Mouse (Mus musculus): Measurements from ENCODE around the gene Yars2. TPM values are rescaled to one million over a fixed set of nuclear protein-coding genes. Genes with fewer than 3 reads are reported as not detected.
"Not testable (repeated sequence)": the region's sequence is repeated elsewhere in the genome, so short reads cannot be mapped to it uniquely, and the experiment has no call there.

Gene Yars2
- polyA plus RNA-seq, 1 experiment from 2014 or later = 41.0 TPM

DNA sequence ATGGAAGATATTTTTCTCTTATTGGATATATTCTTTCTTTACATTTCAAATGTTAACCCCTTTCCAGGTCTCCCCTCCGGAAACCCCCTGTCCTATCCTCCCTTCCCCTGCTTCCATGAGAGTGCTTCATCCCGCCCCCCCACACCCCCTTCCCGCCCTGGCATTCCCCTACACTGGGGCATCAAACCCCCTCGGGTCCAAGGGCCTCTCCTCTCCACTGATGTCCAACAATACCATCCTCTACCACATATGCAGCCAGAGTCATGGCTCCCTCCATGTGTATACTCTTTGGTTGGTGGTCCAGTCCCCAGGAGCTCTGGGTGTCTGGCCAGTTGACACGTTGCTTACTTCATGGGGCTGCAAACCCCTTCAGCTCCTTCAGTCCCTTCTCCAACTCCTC, 8.6 kb downstream of the Yars2 start:
- DNase-seq (ENCODE audit: low spot score) = no peak
- Histone ChIP-seq H3K36me3 (replicated peaks) (peaks cover 90% of the 10 kb centered on the region), H3K4me3 (no peak overlapping the region), H3K27ac (replicated peaks) (no peak overlapping the region), H3K9me3 (no peaks in the 10 kb centered on the region), H3K4me1 (no peaks in the 10 kb centered on the region), H3K27me3 (replicated peaks; ENCODE audit: low read depth, poor library complexity, severe bottlenecking) (no peaks in the 10 kb centered on the region)
- WGBS = 88% methylated on average over 5 of the region's 5 CpGs

DNA sequence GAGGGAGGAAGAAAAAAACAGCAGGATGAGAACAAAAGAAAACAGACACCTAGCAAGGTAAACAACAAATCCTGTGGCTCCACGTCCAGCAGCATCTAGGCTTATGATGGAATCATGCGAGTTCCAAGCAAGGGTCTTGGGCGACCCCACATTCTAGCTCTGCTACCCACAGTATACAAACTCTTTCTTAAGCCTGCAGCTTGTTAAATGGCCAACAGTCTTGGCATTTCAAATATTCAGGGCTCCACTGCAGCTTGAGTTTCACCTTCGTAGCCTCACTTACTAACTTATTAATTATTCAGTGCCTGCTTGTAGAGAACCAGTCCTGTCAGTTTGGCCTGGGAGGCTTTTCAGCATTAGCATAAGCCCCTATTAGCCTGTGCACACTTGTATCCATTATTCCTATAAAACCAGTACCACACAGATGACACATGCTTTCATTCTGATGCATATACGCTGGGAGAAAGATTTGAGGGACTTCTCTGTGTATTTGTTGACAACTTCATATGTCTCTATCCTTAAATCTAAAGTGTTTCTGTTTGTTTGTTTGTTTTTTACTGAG, 23.1 kb downstream of the Yars2 start:
- Histone ChIP-seq H3K36me3 (replicated peaks) (peaks cover 84% of the 10 kb centered on the region), H3K4me1 (no peaks in the 10 kb centered on the region), H3K4me3 (no peak overlapping the region), H3K27me3 (replicated peaks; ENCODE audit: low read depth, poor library complexity, severe bottlenecking) (no peaks in the 10 kb centered on the region), H3K9me3 (no peaks in the 10 kb centered on the region), H3K27ac (replicated peaks) (no peak overlapping the region)
- WGBS = 83% methylated on average over 5 of the region's 5 CpGs
- DNase-seq (ENCODE audit: low spot score) = no peak

DNA sequence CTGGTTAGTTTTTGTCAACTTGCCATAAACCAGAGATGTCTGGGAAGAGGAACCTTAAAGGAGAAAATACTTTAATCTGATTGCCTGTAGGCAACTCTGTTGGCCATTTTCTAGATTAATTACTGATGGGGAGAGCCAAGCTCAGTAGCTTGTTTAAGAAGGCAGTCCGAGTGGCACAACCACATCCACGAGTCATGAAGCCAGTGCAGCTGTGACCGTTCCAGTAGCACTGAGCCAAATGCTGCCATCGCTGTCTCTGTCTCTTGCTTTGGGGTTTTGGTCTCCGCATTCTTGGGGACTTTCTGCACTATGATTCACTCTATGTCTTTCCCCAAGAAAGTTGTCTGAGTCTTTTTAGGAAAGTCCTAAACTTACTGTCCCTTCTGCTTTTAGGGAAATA, 43.7 kb downstream of the Yars2 start:
- no peak for DNase-seq (ENCODE audit: low spot score)
- H3K9me3 ChIP-seq = no peaks in the 10 kb centered on the region
- H3K27me3 ChIP-seq (replicated peaks; ENCODE audit: low read depth, poor library complexity, severe bottlenecking) = no peaks in the 10 kb centered on the region
- H3K4me1 ChIP-seq = no peaks in the 10 kb centered on the region
- no peak overlapping the region for H3K27ac ChIP-seq (replicated peaks)
- peaks cover 44% of the 10 kb centered on the region for H3K36me3 ChIP-seq (replicated peaks)
- WGBS = 89% methylated on average over 5 of the region's 5 CpGs
- H3K4me3 ChIP-seq = no peak overlapping the region

DNA sequence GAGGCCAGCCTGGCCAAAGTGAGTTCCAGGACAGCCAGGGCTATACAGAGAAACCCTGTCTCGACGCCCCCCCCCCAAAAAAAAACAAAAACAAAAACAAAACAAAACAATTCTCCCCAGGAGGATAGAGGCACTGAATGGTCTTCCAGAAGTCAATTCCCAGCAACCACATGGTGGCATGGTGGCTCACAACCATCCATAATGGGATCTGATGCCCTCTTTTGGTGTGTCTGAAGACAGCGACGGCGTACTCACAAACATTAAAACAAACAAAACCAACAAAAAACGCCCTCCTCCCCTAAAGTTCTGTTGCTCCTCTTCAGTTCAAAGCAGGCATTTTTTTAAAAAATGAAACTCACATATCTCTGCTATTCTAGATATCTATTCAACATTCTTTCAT, 55.1 kb downstream of the Yars2 start:
- peak; percentile 21 for DNase-seq (ENCODE audit: low spot score)
- Histone ChIP-seq H3K4me1 (peaks cover 4% of the 10 kb centered on the region), H3K36me3 (replicated peaks) (peaks cover 9% of the 10 kb centered on the region), H3K27ac (replicated peaks) (peak overlapping the region; percentile 90), H3K4me3 (peak overlapping the region; percentile 70), H3K27me3 (replicated peaks; ENCODE audit: low read depth, poor library complexity, severe bottlenecking) (no peaks in the 10 kb centered on the region), H3K9me3 (peaks cover under 1% of the 10 kb centered on the region)
- 17% methylated on average over 6 of the region's 6 CpGs for WGBS

DNA sequence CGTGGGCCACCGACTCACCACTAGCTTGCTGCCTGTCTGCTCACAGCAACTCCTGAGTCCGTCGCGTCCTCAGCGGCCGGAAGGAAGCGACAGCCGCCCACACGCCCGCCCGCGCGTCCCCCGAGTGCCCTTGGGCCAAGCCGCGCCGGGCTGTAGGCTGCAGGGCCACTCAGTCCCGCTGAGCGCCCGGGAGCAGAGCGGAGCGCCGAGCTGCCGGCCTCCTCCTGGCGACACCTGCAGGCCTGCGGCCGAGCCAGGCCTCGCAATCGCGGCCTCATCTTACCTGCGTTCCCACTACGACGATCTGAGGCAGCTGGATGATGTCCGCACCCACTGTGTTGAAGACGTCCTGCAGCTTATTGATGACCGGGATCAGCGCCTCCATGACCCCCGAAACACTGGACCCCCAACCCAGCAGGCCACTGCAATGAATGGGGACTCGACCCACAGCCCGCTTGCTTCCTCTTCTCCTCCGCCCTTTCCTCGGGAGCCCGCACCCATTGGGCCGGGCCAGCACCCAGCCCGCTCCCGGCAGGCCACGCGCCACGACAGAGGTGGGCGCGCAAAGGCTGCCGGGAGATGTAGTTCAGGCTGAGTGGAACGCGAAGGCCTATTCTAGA, 55.8 kb downstream of the Yars2 start, which contains the start of gene Dnm1l:
Gene Dnm1l, minus strand, starts transcription at position 479 of the 620 bp plus-strand sequence.
- H3K9me3 ChIP-seq = no peaks in the 10 kb centered on the region
- peak; percentile 92 for DNase-seq (ENCODE audit: low spot score)
- peak within 1 kb of the TSS; percentile 90 for H3K27ac ChIP-seq (replicated peaks)
- peaks cover 2% of the 10 kb centered on the region; the same call in 1 of the 2 replicates for H3K36me3 ChIP-seq (replicated peaks)
- WGBS = under 1% methylated on average over 55 of the region's 55 CpGs
- no peaks in the 10 kb centered on the region for H3K27me3 ChIP-seq (replicated peaks; ENCODE audit: low read depth, poor library complexity, severe bottlenecking)
- H3K4me1 ChIP-seq = peaks cover 4% of the 10 kb centered on the region
- peak within 1 kb of the TSS; percentile 70 for H3K4me3 ChIP-seq

DNA sequence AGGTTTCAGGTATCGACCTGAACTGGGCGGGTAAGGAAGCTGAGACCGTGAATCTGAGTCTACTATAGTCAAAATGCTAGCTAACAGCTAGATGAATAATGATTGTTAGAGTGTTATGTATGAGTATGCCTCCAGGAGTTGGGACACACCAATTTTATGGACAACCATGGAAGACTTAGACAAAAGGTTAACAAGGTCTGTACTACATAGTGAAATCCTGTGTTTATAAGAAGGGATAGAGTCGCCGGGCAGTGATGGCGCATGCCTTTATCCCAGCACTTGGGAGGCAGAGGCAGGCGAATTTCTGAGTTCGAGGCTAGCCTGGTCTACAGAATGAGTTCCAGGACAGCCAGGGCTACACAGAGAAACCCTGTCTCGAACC, 56.3 kb downstream of the Yars2 start:
- H3K27me3 ChIP-seq (replicated peaks; ENCODE audit: low read depth, poor library complexity, severe bottlenecking); H3K36me3 ChIP-seq (replicated peaks); H3K9me3 ChIP-seq; DNase-seq (ENCODE audit: low spot score); H3K4me1 ChIP-seq: not testable (repeated sequence)
- WGBS = 54% methylated on average over 9 of the region's 9 CpGs
- Histone ChIP-seq H3K27ac (replicated peaks) (peak overlapping the region; percentile 90), H3K4me3 (peak overlapping the region; percentile 70)

Other genes starting within 250 kb of the Yars2 start
- gene Pkp2, start 89.6 kb upstream of the Yars2 start, polyA plus RNA-seq (2016; fragmentation: Nextera tagmentation; extraction: Ambion mirVana) = 5.8 and 6.0 TPM in 2 replicates
- gene Dnm1l, start 56.0 kb downstream of the Yars2 start, polyA plus RNA-seq (2016; fragmentation: Nextera tagmentation; extraction: Ambion mirVana) = 58.4 and 59.1 TPM in 2 replicates